Mouse (Mus musculus) lung, embryonic 14.5 days (tissue): ENCODE measurements around the gene Csrnp1. TPM values are rescaled to one million over a fixed set of nuclear protein-coding genes. Genes with fewer than 3 reads are reported as not detected.
"Not testable (repeated sequence)": the region's sequence is repeated elsewhere in the genome, so short reads cannot be mapped to it uniquely, and the experiment has no call there.

ENCODE experiments used
- ATAC-seq: fragments of 200-750 bp; cut with Nextera tagmentation; 2 replicates; pipeline ENCODE4 v1.8.0; 2017; ENCODE audit warnings: mild to moderate bottlenecking, moderate TSS enrichment, moderate library complexity; ENCODE audit not compliant: insufficient read depth
- DNase-seq: peaks from one replicate; pipeline ENCODE4 v3.0.0-alpha.2; 2015
- H3K27ac ChIP-seq: fragments of 300-500 bp; sonication (generic); 2 replicates; pipeline ENCODE4 v1.5.1; 2014; ENCODE audit warnings: low read depth, mild to moderate bottlenecking, moderate library complexity
- H3K27me3 ChIP-seq: fragments of 300-500 bp; sonication (generic); 2 replicates; pipeline ENCODE4 v1.6.1; 2014; ENCODE audit warnings: low read length, control low read depth; ENCODE audit not compliant: insufficient read depth
- H3K36me3 ChIP-seq: fragments of 300-500 bp; sonication (generic); 2 replicates; pipeline ENCODE4 v1.6.1; 2014; ENCODE audit warnings: control low read depth; ENCODE audit not compliant: insufficient read depth
- H3K4me1 ChIP-seq: fragments of 300-500 bp; sonication (generic); 2 replicates; pipeline ENCODE4 v1.6.1; 2014; ENCODE audit warnings: antibody characterized with exemption, control low read depth; ENCODE audit not compliant: insufficient read depth
- H3K4me2 ChIP-seq: fragments of 300-500 bp; sonication (generic); 2 replicates; pipeline ENCODE4 v1.6.1; 2014; ENCODE audit warnings: mild to moderate bottlenecking
- H3K4me3 ChIP-seq: fragments of 300-500 bp; sonication (generic); 2 replicates; pipeline ENCODE4 v1.5.1; 2014; ENCODE audit warnings: low read depth, low read length
- H3K9ac ChIP-seq: fragments of 300-500 bp; sonication (generic); 2 replicates; pipeline ENCODE4 v1.6.1; 2014
- H3K9me3 ChIP-seq: fragments of 300-500 bp; sonication (generic); 2 replicates; pipeline ENCODE4 v1.6.1; 2016; ENCODE audit warnings: low read depth, low read length, control low read depth
- CTCF ChIP-seq: IDR thresholded peaks from 2 replicates; pipeline ENCODE4 v1.5.1; 2016; ENCODE audit warnings: antibody characterized with exemption, low read depth
- WGBS: fragments of 180-500 bp; shearing (Covaris S2); extraction: QIAGEN DNeasy Blood & Tissue Kit; methylation state at CpG from one replicate; pipeline ENCODE4 v1.1.7; 2014; 5-methylcytosine and 5-hydroxymethylcytosine counted together
- polyA plus RNA-seq: library from polyadenylated mRNA; unstranded; fragments of >200 nt; fragmentation: Nextera tagmentation; extraction: Ambion mirVana; gene quantifications from 2 replicates; pipeline ENCODE4 v1.2.1, GENCODE M21; 2014

Csrnp1 gene
- polyA plus RNA-seq, 1 experiment from 2014 or later, result 2.2 TPM

GRCm38 (mm10) chr9:120023086-120023811 is 38.8 kb upstream of the Csrnp1 start, which contains the start of gene Xirp1:
TSS of gene Xirp1 (minus strand) at chr9:120023598.
- 74% methylated on average over 18 of the region's 18 CpGs for WGBS
- H3K4me2 ChIP-seq, result no peak within 1 kb of the TSS
- no peaks in the 10 kb centered on the region for H3K27me3 ChIP-seq
- no peaks in the 10 kb centered on the region for H3K36me3 ChIP-seq
- no peak for ATAC-seq
- H3K9ac ChIP-seq, result no peak within 1 kb of the TSS
- no peaks in the 10 kb centered on the region for H3K9me3 ChIP-seq
- H3K27ac ChIP-seq, result peak within 1 kb of the TSS; percentile 36; the same call in 1 of the 2 replicates
- TF ChIP-seq CTCF, result no peak
- no peak within 1 kb of the TSS for H3K4me3 ChIP-seq
- DNase-seq, result no peak
- H3K4me1 ChIP-seq, result 0 out of 2 replicates have a peak, but pooled peaks cover 6% of the 10 kb centered on the region

GRCm38 (mm10) chr9:120021164-120021563 is 36.7 kb upstream of the Csrnp1 start:
- Histone ChIP-seq H3K4me1 (0 out of 2 replicates have a peak, but pooled peaks cover 6% of the 10 kb centered on the region), H3K9ac (no peak overlapping the region), H3K36me3 (no peaks in the 10 kb centered on the region), H3K27ac (peak overlapping the region; percentile 43; the same call in 1 of the 2 replicates), H3K4me3 (no peak overlapping the region), H3K27me3 (no peaks in the 10 kb centered on the region), H3K4me2 (no peak overlapping the region; the same call in 1 of the 2 replicates), H3K9me3 (no peaks in the 10 kb centered on the region)
- ATAC-seq (0 out of 2 replicates have a peak, but pooled peaks have one; percentile 26), DNase-seq (no peak)
- no peak for TF ChIP-seq CTCF
- 37% methylated on average over 5 of the region's 5 CpGs for WGBS

GRCm38 (mm10) chr9:120020285-120020890 is 35.9 kb upstream of the Csrnp1 start:
- Histone ChIP-seq H3K27ac (peak overlapping the region; percentile 34; the same call in 1 of the 2 replicates), H3K4me2 (peak overlapping the region; percentile 3; the same call in 1 of the 2 replicates), H3K36me3 (no peaks in the 10 kb centered on the region), H3K4me3 (no peak overlapping the region), H3K9me3 (no peaks in the 10 kb centered on the region), H3K27me3 (no peaks in the 10 kb centered on the region), H3K9ac (no peak overlapping the region), H3K4me1 (0 out of 2 replicates have a peak, but pooled peaks cover 6% of the 10 kb centered on the region)
- DNase-seq (peak; percentile 92), ATAC-seq (no peak)
- WGBS, result 33% methylated on average over 7 of the region's 7 CpGs
- peak; percentile 88 for TF ChIP-seq CTCF

- 0 out of 2 replicates have a peak, but pooled peaks cover 6% of the 10 kb centered on the region for H3K4me1 ChIP-seq
- no peak overlapping the region for H3K9ac ChIP-seq
- TF ChIP-seq CTCF, result no peak
- no peaks in the 10 kb centered on the region for H3K36me3 ChIP-seq
- H3K27ac ChIP-seq, result no peak overlapping the region
- H3K27me3 ChIP-seq, result no peaks in the 10 kb centered on the region
- no peaks in the 10 kb centered on the region for H3K9me3 ChIP-seq
- no peak for DNase-seq
- ATAC-seq, result no peak
- 47% methylated on average over 10 of the region's 10 CpGs for WGBS
- H3K4me3 ChIP-seq, result no peak overlapping the region
- no peak overlapping the region for H3K4me2 ChIP-seq
Observed at GRCm38 (mm10) chr9:120016956-120017355, 32.5 kb upstream of the Csrnp1 start.

GRCm38 (mm10) chr9:120014828-120015227 is 30.4 kb upstream of the Csrnp1 start:
- 48% methylated on average over 6 of the region's 6 CpGs for WGBS
- H3K9me3 ChIP-seq, result no peaks in the 10 kb centered on the region
- H3K36me3 ChIP-seq, result no peaks in the 10 kb centered on the region
- no peak for TF ChIP-seq CTCF
- peaks cover 5% of the 10 kb centered on the region; the same call in 1 of the 2 replicates for H3K4me1 ChIP-seq
- no peaks in the 10 kb centered on the region for H3K27me3 ChIP-seq
- H3K27ac ChIP-seq, result no peak overlapping the region
- H3K4me2 ChIP-seq, result no peak overlapping the region
- no peak overlapping the region for H3K9ac ChIP-seq
- H3K4me3 ChIP-seq, result no peak overlapping the region
- DNase-seq (no peak), ATAC-seq (no peak)

GRCm38 (mm10) chr9:120013251-120013820 is 28.9 kb upstream of the Csrnp1 start:
- ATAC-seq (no peak), DNase-seq (peak; percentile 23)
- Histone ChIP-seq H3K9me3 (no peaks in the 10 kb centered on the region), H3K9ac (no peak overlapping the region), H3K4me3 (no peak overlapping the region), H3K4me1 (peaks cover 5% of the 10 kb centered on the region; the same call in 1 of the 2 replicates), H3K27me3 (no peaks in the 10 kb centered on the region), H3K27ac (no peak overlapping the region), H3K36me3 (no peaks in the 10 kb centered on the region), H3K4me2 (no peak overlapping the region)
- 73% methylated on average over 11 of the region's 11 CpGs for WGBS
- TF ChIP-seq CTCF, result no peak

- ATAC-seq (no peak), DNase-seq (no peak)
- no peaks in the 10 kb centered on the region for H3K36me3 ChIP-seq
- WGBS, result 84% methylated on average over 5 of the region's 5 CpGs
- no peaks in the 10 kb centered on the region for H3K27me3 ChIP-seq
- H3K9ac ChIP-seq, result no peak overlapping the region
- H3K4me2 ChIP-seq, result no peak overlapping the region
- H3K27ac ChIP-seq, result no peak overlapping the region
- H3K9me3 ChIP-seq, result no peaks in the 10 kb centered on the region
- H3K4me3 ChIP-seq, result no peak overlapping the region
- peaks cover 5% of the 10 kb centered on the region; the same call in 1 of the 2 replicates for H3K4me1 ChIP-seq
- TF ChIP-seq CTCF, result no peak
Observed at GRCm38 (mm10) chr9:120012781-120013180, 28.3 kb upstream of the Csrnp1 start.

- H3K27ac ChIP-seq, H3K9me3 ChIP-seq, DNase-seq, ATAC-seq, H3K27me3 ChIP-seq, H3K4me3 ChIP-seq, H3K9ac ChIP-seq, H3K4me1 ChIP-seq, H3K36me3 ChIP-seq: not testable (repeated sequence)
- peak overlapping the region; percentile 86; the same call in 1 of the 2 replicates for H3K4me2 ChIP-seq
- WGBS, result 85% methylated on average over 6 of the region's 6 CpGs
Observed at GRCm38 (mm10) chr9:120012161-120012560, 27.7 kb upstream of the Csrnp1 start.
